8 mouse cellular contexts compared by ENCODE assay signal in genomic region chr13:9834146-9834679, GRCm38 (mm10).
A peak's percentile ranks its signal among the peaks of the same experiment; 100 is the strongest.
DNase-seq lines count a peak whose midpoint lies in the region; ATAC-seq lines count a peak whose summit lies in the region.
"Not testable (repeated sequence)": the region's sequence is repeated elsewhere in the genome, so short reads cannot be mapped to it uniquely, and the experiment has no call there.

No protein-coding gene starts in this region.

- not testable (repeated sequence) for H3K27me3 ChIP-seq in intestine, embryonic 14.5 days (replicated peaks; ENCODE audit: control insufficient read depth, insufficient read depth, low read length)

- H3K9ac ChIP-seq in intestine, embryonic 14.5 days (ENCODE audit: low read length) = not testable (repeated sequence)

- peak; percentile 46 for DNase-seq in WW6 (ENCODE audit: low read depth, low spot score)
- peak; percentile 52 to 59 for DNase-seq in cerebellum, postnatal 36 days
- peak; percentile 93 for DNase-seq in heart, adult 11 months
- DNase-seq in intestine, embryonic 14.5 days (ENCODE audit: low spot score) = peak; percentile 7
- peak; percentile 62 to 80 for DNase-seq in left cerebral cortex, adult 18-20 months (ENCODE audit: low spot score in 2 of 2)
- DNase-seq in lung, postnatal 14 days = peak; percentile 79
- peak; percentile 15 to 49 for DNase-seq in right cerebral cortex, postnatal 36 days (ENCODE audit: low spot score in 2 of 2)
- DNase-seq in urinary bladder, postnatal 14 days (ENCODE audit: low spot score) = peak; percentile 71

- H3K9me3 ChIP-seq in intestine, embryonic 14.5 days (ENCODE audit: control insufficient read depth, low read length) = not testable (repeated sequence)

- ATAC-seq in intestine, embryonic 14.5 days (replicated peaks; ENCODE audit: low FRiP score, low TSS enrichment, low read depth) = peak; percentile 94

- WGBS in intestine, embryonic 14.5 days = 69% methylated on average over 33 of the region's 33 CpGs

- not testable (repeated sequence) for H3K36me3 ChIP-seq in intestine, embryonic 14.5 days (ENCODE audit: control insufficient read depth, insufficient read depth, low read length)

- H3K4me2 ChIP-seq in intestine, embryonic 14.5 days (ENCODE audit: low read length) = not testable (repeated sequence)

- not testable (repeated sequence) for H3K4me3 ChIP-seq in intestine, embryonic 14.5 days (ENCODE audit: low read depth, low read length)

- H3K27ac ChIP-seq in intestine, embryonic 14.5 days (ENCODE audit: low read depth) = not testable (repeated sequence)

- H3K4me1 ChIP-seq in intestine, embryonic 14.5 days (replicated peaks; ENCODE audit: control insufficient read depth, insufficient read depth, low read length) = not testable (repeated sequence)

Comparison
In these comparisons a context has a peak if more than half of its experiments do, and no peak if none do; other contexts are left out.
1. DNase-seq: peak in every context shown above with its lines; median percentile 93 in heart, adult 11 months; 79 in lung, postnatal 14 days; 71 in left cerebral cortex, adult 18-20 months; 71 in urinary bladder, postnatal 14 days; 56 in cerebellum, postnatal 36 days; 46 in WW6; 32 in right cerebral cortex, postnatal 36 days; 7 in intestine, embryonic 14.5 days.